Mouse (Mus musculus) myocyte (in vitro differentiated cells): ENCODE results near the gene Cgnl1. TPM values are rescaled to one million over a fixed set of nuclear protein-coding genes. Genes with fewer than 3 reads are reported as not detected.

Source experiments
- H3K27me3 ChIP-seq: one replicate; pipeline ENCODE4 v1.6.1; 2011; ENCODE audit not compliant: control insufficient read depth, insufficient read depth, insufficient read length
- H3K36me3 ChIP-seq: one replicate; pipeline ENCODE4 v1.6.1; 2011; ENCODE audit not compliant: control insufficient read depth, insufficient read depth
- H3K4me2 ChIP-seq: one replicate; pipeline ENCODE4 v1.6.1; 2011; ENCODE audit warnings: low read depth, control low read depth
- H3K4me3 ChIP-seq: one replicate; pipeline ENCODE4 v1.5.1; 2011; ENCODE audit warnings: mild to moderate bottlenecking, control low read depth, moderate library complexity
- H3K79me2 ChIP-seq: one replicate; pipeline ENCODE4 v1.6.1; 2011; ENCODE audit not compliant: control insufficient read depth, insufficient read depth
- H3ac ChIP-seq: one replicate; pipeline ENCODE4 v1.6.1; 2011; ENCODE audit not compliant: control insufficient read depth, insufficient read length
- CEBPB ChIP-seq: IDR thresholded peaks from 2 replicates; pipeline ENCODE4 v1.6.1; 2011; ENCODE audit warnings: mild to moderate bottlenecking, moderate library complexity; ENCODE audit not compliant: poor library complexity, insufficient read depth, severe bottlenecking
- E2F4 ChIP-seq: IDR thresholded peaks from one replicate; pipeline ENCODE4 v1.6.1; 2011; ENCODE audit warnings: mild to moderate bottlenecking, control low read depth, moderate library complexity; ENCODE audit not compliant: insufficient read depth
- MAX ChIP-seq: IDR thresholded peaks from one replicate; pipeline ENCODE4 v1.6.1; 2011; ENCODE audit warnings: low read depth, mild to moderate bottlenecking, control low read depth
- MYOD1 ChIP-seq, 3 experiments: IDR thresholded peaks; one replicate each; pipeline ENCODE4 v1.6.1; 2011; ENCODE audit warnings: control low read depth in 2 of 3, low read depth in 2 of 3, mild to moderate bottlenecking in 2 of 3, moderate library complexity in 1 of 3; ENCODE audit not compliant: insufficient read length in 2 of 3, control insufficient read depth in 1 of 3
- MYOG ChIP-seq, 3 experiments: IDR thresholded peaks; one replicate each; pipeline ENCODE4 v1.6.1; 2011; ENCODE audit warnings: control low read depth in 2 of 3, low read depth in 2 of 3, mild to moderate bottlenecking in 2 of 3; ENCODE audit not compliant: insufficient read length in 2 of 3, control insufficient read depth in 1 of 3, insufficient read depth in 1 of 3
- POLR2A ChIP-seq: IDR thresholded peaks from one replicate; pipeline ENCODE4 v1.6.1; 2011; ENCODE audit warnings: low read depth, mild to moderate bottlenecking, control low read depth, moderate library complexity; ENCODE audit not compliant: insufficient read length
- POLR2AphosphoS2 ChIP-seq: IDR thresholded peaks from one replicate; pipeline ENCODE4 v1.6.1; 2011; ENCODE audit warnings: low read depth, control low read depth; ENCODE audit not compliant: insufficient read length
- REST ChIP-seq: IDR thresholded peaks from one replicate; pipeline ENCODE4 v1.6.1; 2011; ENCODE audit warnings: mild to moderate bottlenecking, control low read depth, moderate library complexity; ENCODE audit not compliant: insufficient read depth, insufficient read length
- SRF ChIP-seq: IDR thresholded peaks from one replicate; pipeline ENCODE4 v1.6.1; 2011; ENCODE audit warnings: low read depth; ENCODE audit not compliant: control insufficient read depth, insufficient read length
- TCF12 ChIP-seq: IDR thresholded peaks from one replicate; pipeline ENCODE4 v1.6.1; 2011; ENCODE audit warnings: mild to moderate bottlenecking, control low read depth; ENCODE audit not compliant: poor library complexity, insufficient read depth, severe bottlenecking
- TCF3 ChIP-seq: IDR thresholded peaks from one replicate; pipeline ENCODE4 v1.6.1; 2011; ENCODE audit warnings: low read depth, control low read depth; ENCODE audit not compliant: insufficient read length
- USF1 ChIP-seq: IDR thresholded peaks from one replicate; pipeline ENCODE4 v1.6.1; 2011; ENCODE audit warnings: low read depth, mild to moderate bottlenecking, control low read depth, moderate library complexity
- polyA plus RNA-seq: library from polyadenylated mRNA; unstranded; fragments of >200 nt; fragmentation: generic; extraction: Trizol; gene quantifications from one replicate; pipeline ENCODE4 v1.2.1, GENCODE M21; 2012; ENCODE audit warnings: missing spikeins

The Cgnl1 gene
- polyA plus RNA-seq, 1 experiment = 3.7 TPM

GRCm38 (mm10) chr9:71759893-71760292 lies 11.5 kb downstream of the Cgnl1 start:
- H3K79me2 ChIP-seq = no peaks in the 10 kb centered on the region
- no peak overlapping the region for H3K4me3 ChIP-seq
- TF ChIP-seq CEBPB = no peak
- no peak for TF ChIP-seq TCF3
- no peak for TF ChIP-seq MAX
- no peak for TF ChIP-seq REST
- no peak for TF ChIP-seq MYOD1 (IDR thresholded peaks at IDR 0.05; ENCODE audit: control insufficient read depth in 1 of 3, insufficient read length in 2 of 3, low read depth in 2 of 3)
- no peak for TF ChIP-seq POLR2AphosphoS2
- TF ChIP-seq E2F4 = no peak
- no peak for TF ChIP-seq TCF12
- no peak for TF ChIP-seq USF1
- no peak for TF ChIP-seq MYOG (IDR thresholded peaks at IDR 0.05; ENCODE audit: control insufficient read depth in 1 of 3, insufficient read depth in 1 of 3, insufficient read length in 2 of 3, low read depth in 2 of 3)
- no peak for TF ChIP-seq POLR2A
- no peak for TF ChIP-seq SRF
- H3K36me3 ChIP-seq = no peaks in the 10 kb centered on the region
- no peak overlapping the region for H3K4me2 ChIP-seq
- H3K27me3 ChIP-seq = no peaks in the 10 kb centered on the region
- no peak overlapping the region for H3ac ChIP-seq

- H3ac ChIP-seq = no peak overlapping the region
- no peak overlapping the region for H3K4me3 ChIP-seq
- H3K27me3 ChIP-seq = no peaks in the 10 kb centered on the region
- TF ChIP-seq REST (no peak), POLR2AphosphoS2 (no peak), TCF12 (no peak), MYOD1 (IDR thresholded peaks at IDR 0.05; ENCODE audit: control insufficient read depth in 1 of 3, insufficient read length in 2 of 3, low read depth in 2 of 3) (peak in 1 of 3 experiments; percentile 4), E2F4 (no peak), POLR2A (no peak), MAX (no peak), MYOG (IDR thresholded peaks at IDR 0.05; ENCODE audit: control insufficient read depth in 1 of 3, insufficient read depth in 1 of 3, insufficient read length in 2 of 3, low read depth in 2 of 3) (peak in 1 of 3 experiments; percentile 65), CEBPB (no peak), USF1 (no peak), SRF (no peak), TCF3 (peak; percentile 45)
- no peaks in the 10 kb centered on the region for H3K36me3 ChIP-seq
- H3K4me2 ChIP-seq = peak overlapping the region; percentile 42
- no peaks in the 10 kb centered on the region for H3K79me2 ChIP-seq
Observed at GRCm38 (mm10) chr9:71757386-71757785, 14.0 kb downstream of the Cgnl1 start.

- no peak for TF ChIP-seq CEBPB
- TF ChIP-seq MAX = no peak
- no peak for TF ChIP-seq POLR2A
- no peak for TF ChIP-seq REST
- no peak for TF ChIP-seq TCF12
- no peak for TF ChIP-seq E2F4
- no peak for TF ChIP-seq POLR2AphosphoS2
- TF ChIP-seq USF1 = no peak
- TF ChIP-seq MYOG (IDR thresholded peaks at IDR 0.05; ENCODE audit: control insufficient read depth in 1 of 3, insufficient read depth in 1 of 3, insufficient read length in 2 of 3, low read depth in 2 of 3) = no peak
- TF ChIP-seq SRF = no peak
- no peak for TF ChIP-seq MYOD1 (IDR thresholded peaks at IDR 0.05; ENCODE audit: control insufficient read depth in 1 of 3, insufficient read length in 2 of 3, low read depth in 2 of 3)
- TF ChIP-seq TCF3 = no peak
- Histone ChIP-seq H3K36me3 (no peaks in the 10 kb centered on the region), H3K79me2 (no peaks in the 10 kb centered on the region), H3K4me3 (no peak overlapping the region), H3K27me3 (no peaks in the 10 kb centered on the region), H3ac (no peak overlapping the region), H3K4me2 (peak overlapping the region; percentile 42)
Observed at GRCm38 (mm10) chr9:71756916-71757315, 14.5 kb downstream of the Cgnl1 start.

GRCm38 (mm10) chr9:71753981-71754380 lies 17.4 kb downstream of the Cgnl1 start:
- Histone ChIP-seq H3ac (no peak overlapping the region), H3K79me2 (no peaks in the 10 kb centered on the region), H3K4me2 (no peak overlapping the region), H3K4me3 (no peak overlapping the region), H3K27me3 (no peaks in the 10 kb centered on the region), H3K36me3 (no peaks in the 10 kb centered on the region)
- TF ChIP-seq E2F4 (no peak), POLR2AphosphoS2 (no peak), USF1 (no peak), POLR2A (no peak), REST (no peak), SRF (no peak), MYOD1 (IDR thresholded peaks at IDR 0.05; ENCODE audit: control insufficient read depth in 1 of 3, insufficient read length in 2 of 3, low read depth in 2 of 3) (no peak), TCF3 (no peak)
